Mouse (Mus musculus) urinary bladder, postnatal 10 days (tissue): ENCODE measurements around the gene Nrip3.

Experiments used
- DNase-seq: peaks from one replicate; pipeline ENCODE4 v3.0.0; 2022; ENCODE audit warnings: low spot score

Gene Nrip3

DNA sequence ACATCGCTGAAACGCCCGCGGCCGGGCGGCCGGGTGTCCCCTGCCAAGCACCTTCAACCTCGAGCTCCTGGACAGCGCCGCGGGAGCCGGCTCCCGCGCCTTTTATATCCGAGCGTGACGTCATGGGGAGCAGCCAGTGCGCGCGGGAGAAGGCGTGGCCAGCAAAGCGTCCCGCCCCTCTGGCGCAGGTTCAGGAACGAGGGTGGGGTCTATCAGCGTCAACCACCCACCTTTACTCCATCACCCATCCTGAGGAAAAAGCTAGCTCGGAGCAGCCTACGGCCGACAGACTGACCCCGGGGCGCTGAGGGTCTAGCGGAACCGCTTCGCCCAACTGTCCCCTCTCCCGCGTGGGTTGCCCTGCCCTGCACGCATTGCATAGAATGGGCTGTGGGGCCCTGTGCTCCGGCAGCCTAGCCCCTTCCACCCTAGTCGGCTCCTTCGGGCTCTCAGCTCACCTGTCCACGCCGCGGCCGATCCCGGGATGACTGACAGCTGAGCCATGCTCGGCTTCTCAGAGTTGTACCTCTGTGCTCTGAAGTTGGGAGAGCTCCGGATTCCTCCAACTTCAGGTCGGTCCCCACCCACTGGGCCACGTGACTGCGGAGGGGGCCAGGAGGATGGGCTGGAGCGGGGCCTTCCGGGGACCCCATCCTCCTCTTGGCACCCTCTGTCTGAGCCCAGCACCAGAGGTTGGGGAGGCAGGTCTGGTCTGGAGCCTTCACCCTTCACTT lies at the start of gene Nrip3:
Gene Nrip3, minus strand, starts transcription at position 556 of the 734 bp plus-strand sequence.
- no peak for DNase-seq

DNA sequence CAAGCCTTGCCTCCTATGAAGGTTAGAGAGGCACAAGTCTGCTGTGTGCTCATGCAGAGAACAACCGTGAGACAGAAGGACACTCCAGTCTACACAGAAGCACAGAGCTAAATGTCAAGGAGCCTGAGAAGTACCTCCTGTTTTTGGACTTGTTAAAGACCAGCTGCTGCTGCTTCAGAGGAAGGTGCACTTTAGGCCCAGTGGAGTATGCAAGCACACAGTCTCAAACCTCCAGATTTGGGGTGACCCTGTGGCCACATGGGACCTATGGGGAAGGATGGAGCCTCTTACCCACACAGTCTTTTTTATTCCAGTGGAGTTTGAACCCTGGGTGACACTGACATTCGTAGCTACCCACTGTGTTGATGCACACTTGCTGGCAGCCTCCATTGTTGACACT lies 49.6 kb upstream of the Nrip3 start:
- DNase-seq: no peak

DNA sequence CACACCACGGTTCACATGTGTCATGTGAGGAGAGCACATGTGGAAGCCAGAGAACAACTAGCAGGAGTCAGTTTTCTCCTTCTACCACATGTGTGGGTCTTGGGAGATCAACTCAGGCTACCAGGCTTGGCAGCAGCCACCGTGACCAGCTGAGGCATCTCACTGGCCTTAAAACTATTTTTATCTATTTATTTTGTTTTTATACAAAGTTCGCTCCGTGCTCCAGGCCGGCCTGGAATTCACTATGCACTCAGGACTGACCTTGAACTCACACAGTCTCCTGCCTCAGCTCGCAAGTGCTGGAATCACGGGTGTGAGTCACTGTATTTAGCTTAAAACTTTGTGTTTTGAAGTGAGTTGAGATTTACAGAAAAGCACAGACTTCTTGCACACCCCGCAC lies 45.1 kb upstream of the Nrip3 start:
- no peak for DNase-seq

DNA sequence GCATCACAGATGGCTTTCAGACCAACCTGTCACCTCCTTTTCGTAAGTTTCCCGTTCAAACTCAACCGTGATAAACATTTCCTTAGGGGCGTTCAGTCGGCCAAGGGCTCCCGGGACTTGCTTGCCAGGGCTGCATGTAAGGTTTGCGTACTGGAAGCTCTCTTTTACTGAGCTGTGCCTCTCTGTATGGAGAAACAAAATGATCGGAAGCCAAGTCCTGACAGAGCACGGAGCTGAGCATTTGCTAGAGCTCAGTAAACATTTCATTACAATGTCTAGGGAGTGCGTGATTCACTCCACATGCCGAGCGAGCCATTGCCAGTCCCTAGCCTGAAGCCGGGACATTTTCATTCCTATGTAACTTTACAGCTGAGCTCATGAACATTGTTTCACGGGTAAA lies 43.5 kb upstream of the Nrip3 start:
- no peak for DNase-seq

DNA sequence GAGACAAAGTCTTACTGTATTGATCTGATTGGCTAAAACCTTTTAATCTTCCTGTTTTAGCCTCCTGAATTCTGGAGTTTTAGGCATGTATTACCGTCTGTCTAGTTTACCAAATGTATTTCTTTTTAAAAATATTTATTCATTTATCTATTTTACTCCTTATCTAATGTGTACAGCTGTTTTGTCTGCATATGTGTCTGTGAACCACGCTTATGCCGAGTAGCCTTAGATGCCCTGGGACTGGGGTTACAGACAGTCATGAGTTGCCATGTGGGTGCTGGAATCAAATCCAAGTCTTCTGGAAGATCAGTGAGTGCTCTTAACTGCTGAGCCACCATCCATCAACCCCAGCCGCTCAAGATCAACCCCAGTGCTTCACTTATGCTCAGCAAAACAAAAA lies 36.8 kb upstream of the Nrip3 start:
- no peak for DNase-seq

DNA sequence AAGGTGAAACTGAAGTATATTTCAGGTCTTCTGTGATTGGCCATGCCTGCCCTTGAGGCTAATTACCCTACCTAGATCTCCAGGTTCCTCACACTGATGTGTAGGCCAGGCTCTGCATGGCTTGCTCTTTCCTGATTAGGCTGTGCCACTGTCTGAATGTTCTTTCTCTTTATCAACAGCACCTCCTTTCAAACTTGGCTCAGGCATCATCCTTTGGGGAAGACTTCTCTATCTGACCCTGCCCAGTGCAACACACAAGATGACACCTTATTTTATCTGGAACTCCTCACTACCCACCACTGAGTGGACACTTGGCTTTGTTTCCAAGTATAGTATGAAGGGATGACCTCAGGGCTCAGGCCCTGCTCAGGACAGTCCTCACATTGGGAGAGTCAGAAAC lies 36.1 kb upstream of the Nrip3 start:
- no peak for DNase-seq

DNA sequence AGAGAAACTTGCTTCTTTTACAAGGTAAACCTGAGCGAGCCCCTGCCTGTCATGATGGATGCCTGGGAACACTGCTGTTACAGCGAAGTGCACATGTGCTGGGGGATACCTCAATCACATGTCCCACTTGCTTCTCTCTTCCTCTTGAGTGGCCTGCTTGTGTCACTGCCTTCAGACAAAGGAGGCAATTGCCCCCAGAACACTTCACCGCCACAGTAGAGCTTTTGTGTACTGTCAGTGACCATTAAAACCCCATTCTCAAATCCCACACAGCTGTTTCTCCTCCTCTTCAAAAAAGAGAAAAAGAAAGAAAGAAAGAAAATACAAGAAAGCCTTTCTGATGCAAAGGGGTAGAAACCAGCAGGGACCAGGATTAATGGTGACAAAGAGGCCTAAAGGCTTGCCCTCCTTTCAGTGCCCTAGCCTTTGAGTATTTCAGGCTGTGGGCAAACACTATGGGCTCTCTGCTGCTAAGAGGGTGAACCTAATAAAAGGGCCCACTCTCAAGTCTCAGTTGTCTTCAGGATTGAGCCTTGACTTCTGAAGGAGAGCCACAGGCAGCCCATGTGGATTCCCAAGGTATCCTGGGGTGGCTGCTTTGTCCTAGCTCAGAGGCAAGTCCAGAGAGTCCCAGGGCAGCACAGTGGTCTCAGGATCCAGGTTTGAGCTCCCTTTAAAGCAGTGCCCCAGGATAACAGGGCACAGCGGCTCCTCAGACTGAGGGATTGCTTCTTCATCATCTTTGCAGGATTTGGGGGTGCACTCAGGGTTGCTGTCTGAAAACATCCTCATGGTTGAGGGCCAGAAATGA lies 31.7 kb upstream of the Nrip3 start:
- no peak for DNase-seq

DNA sequence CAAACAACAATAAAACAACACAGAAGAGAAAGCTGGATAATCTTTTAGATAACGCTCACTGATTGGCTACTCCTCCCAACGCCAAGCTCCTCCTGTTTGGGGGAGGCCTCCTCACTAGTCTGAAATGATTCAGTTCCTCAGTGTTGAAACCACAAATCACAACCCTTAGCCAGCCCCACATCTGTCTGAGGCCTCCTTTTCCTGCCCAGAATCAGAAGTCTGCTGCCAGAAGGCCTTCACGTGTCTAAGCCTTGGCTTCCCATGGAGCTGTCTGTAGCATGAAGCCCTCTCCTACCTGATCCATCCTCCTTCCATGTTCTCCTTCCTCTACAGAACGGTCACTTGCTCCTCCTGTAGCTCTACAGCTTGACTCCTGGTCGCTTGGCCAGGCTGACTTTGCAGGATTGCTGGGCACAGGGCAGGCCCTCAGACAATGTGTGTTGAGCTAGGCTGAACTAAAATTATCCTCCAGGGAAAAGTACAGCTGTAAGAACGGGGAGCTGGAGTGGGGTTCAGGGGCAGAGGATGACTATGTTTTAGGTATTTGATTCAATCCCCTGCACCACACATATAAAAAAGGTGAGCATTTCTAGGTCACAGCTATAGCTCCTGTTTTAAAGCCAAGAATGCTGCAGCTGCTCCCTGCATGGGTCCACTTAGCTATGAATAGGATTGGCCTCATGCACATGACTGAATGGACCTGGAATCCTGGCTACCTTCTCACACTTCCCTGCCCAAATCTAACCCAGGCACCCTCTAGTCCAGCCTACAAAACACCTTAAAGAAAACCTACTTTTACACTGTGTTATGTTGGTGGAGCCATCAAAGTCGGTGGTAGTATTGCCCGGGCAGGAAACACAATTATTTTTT lies 26.0 kb upstream of the Nrip3 start:
- DNase-seq: no peak

DNA sequence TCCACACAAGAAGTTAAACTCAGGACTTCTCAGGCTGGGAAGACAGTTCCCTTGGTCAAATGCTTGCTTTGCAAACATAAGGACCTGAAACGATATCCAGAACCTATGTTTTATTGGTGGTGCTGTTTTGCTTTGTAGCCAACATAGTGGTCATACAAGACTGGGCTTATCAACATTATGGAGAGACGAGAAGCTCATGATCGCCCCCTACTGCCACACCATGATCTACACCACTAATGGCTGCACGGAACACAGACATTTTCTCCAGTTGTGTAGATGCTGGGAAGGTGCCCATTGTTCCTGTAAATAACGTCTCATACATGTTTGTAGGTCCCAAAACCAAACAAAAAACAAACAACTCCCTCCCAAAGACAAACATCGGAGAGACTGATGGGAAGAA lies 23.0 kb upstream of the Nrip3 start:
- no peak for DNase-seq

DNA sequence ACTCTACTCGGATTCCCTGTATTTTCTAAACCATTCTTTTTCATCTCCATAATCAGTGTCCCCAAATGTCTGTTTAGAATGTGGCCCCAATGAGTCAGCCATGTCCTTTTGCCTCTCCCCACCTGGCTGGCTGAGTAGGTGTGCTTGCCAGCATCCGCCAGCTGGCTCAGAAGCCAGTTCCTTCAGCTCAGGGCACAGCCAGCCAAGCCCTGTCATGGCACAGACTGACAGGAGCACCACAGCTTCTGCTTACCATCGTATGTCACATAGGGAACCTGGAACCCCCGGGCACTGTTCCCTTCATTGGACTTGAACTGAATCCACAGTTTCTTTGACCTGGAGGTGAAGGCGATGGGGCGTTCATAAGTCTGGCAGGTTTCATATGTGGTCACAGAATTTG lies 22.5 kb upstream of the Nrip3 start:
- DNase-seq: no peak

DNA sequence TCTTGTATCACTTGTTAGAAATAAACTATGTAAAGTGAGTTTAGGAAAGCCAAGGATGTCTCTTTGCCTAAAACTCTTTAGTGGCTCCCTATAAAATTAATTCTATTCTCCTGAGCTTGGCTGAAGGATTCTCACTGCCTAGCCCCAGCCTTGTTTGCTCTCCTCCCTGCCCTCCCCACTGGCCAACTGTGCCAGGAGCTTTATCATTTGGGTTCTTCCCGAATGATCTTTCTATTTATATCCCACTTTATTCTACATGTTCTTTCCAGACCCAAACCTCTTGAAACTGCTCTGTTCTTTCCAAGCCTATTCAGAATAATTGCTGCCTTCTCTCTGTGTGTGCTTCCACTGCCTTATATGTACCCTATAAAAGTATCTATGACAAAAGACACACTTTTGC lies 21.7 kb upstream of the Nrip3 start:
- DNase-seq: no peak

DNA sequence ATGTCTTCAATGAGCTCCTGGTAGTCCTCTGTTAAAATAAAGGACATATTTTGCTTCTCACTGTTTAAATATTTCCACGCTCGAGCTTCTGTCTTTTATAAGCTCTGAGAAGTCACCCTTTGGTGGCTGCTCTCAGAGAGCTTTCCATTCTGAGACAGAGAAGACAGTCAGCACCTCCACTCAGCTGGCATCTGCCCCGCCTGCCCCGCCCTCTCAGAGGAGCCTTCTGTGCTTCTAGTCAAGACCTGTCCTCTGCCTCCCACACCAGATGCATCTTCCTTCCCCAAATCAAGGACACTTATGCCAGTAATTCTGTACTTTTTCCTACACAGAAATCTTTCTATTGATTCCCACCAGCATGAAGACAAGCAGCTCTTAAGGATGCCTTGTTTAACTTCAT lies 18.8 kb upstream of the Nrip3 start:
- no peak for DNase-seq

DNA sequence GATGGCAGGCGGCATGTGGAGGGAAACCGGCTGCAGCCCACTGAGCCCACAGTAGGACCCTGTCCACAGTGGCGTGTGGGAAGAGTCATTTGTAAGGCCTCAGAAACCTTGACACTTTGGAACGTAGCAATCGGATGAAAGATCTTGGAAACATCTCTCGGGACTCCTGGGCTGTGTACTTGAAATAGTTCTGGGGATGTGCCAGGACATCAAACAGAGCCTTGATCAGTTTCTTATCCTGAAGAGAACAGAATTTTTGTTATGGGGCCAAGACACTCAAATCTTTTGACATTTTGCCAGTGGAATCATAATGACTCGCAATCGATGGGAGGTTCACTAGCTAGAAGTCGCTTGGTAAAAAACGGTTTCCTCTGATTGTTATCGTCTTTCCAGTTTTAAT lies 17.3 kb upstream of the Nrip3 start:
- no peak for DNase-seq

DNA sequence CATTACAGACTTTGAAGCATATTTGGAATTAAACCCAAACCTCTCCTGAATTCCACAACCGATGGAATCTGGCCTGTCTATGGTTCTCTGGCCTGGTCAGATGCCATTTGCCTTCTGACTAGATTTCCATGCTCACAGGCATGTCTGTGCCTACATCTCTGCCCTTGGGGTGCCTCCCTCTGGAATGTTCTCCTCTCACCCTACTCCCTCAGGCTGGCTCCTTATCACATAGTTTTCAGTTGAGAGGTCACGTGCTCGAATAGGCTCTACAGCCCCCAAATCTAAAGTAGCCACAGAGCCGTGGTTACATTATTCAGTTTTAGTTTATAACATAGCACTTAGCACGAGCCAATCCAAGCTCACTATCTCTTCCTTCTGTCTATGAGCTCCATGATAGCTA lies 13.7 kb upstream of the Nrip3 start:
- DNase-seq: no peak

DNA sequence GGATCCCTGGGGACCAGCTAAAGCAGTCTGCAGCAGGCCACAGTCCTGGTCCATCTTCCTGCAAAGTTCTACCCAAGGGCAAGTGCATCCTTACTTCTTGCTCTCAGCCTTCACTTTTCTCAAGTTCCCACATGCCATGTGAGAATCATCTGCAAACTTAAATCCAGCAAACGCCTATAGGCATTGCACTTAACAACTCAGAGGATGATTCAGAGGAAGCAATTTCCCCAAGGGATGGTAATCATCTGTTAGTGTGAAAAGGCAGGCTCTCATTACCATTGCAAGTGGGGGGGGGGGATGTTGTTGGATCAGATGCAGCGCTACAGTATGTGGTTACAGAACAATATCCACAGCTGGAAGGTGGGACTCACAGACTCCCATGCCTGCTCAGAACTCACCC lies 12.7 kb upstream of the Nrip3 start:
- no peak for DNase-seq

DNA sequence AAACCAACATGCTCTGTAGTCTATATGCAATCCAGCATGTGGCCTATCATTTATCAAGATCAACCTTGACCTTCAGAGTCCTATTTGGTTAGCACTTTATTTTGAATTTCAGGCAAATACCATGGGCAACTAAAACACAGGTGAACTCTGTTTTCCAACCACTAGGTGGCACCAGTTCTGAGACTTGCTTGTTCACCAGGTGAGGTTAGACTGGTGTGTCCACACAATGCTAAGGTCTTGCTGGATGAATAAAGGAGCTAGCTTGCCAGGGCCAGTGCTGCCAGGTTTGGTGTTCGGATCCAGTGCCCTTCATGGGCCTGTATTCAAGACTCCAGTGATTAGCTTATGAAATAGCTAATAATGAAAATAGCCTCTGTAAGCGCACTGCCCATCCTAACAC lies 10.9 kb upstream of the Nrip3 start:
- no peak for DNase-seq

DNA sequence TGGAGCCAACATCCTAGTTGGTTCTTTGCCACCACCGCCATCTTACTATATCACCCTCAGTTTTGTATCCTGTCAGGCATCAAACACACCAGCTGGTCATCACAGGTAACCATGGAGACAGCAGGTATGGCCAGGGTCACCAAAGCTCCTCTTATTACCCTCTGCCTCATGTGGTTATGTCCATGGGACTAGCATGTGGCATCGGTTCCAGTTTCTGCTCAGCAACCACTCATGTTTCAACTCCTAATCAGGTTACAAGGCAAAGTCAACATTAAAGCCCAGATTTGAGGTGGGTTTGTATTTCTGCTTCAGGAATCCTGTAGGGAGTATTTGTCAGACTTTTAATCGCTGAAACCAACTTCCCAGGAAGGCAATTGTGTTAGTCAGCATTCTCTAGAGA lies 9.0 kb upstream of the Nrip3 start:
- no peak for DNase-seq

DNA sequence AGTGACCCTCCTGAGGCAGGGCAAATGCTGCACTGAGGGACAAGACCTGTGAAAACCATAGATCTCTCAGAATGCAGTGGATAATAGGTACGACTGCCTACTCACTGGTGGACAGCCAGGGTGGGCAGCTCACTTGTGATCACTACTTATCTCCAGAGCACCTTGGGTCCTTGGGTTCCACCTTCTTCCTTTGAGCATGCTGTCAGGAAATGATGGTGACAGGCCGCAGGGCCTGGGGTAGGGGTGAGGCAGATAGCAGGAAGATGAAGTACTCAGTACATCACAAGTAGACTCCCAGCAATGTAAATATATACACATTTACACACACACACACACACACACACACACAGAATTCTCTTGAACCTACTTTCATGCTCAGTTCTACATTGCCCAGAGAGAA lies 6.0 kb upstream of the Nrip3 start:
- no peak for DNase-seq

DNA sequence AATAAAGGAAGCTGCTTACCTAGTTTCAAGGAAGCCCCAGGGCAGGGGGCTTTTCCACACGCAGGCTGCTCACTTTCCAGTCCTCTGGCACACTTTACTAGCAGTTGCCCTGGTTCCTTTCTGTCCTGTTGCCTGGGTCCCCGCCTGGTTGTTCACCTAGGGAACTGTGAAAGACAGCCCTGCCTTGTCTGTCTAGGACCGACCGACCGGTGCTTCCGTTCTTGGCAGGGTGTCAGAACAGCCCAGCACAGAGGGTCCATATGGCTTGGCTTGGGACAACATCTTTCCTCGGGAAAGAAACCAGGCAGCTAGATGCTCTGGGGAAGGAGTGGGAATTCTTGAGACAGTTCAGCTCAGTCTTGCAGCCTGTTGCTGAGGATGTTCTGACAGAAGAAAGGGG lies 1.5 kb upstream of the Nrip3 start:
- DNase-seq: no peak

DNA sequence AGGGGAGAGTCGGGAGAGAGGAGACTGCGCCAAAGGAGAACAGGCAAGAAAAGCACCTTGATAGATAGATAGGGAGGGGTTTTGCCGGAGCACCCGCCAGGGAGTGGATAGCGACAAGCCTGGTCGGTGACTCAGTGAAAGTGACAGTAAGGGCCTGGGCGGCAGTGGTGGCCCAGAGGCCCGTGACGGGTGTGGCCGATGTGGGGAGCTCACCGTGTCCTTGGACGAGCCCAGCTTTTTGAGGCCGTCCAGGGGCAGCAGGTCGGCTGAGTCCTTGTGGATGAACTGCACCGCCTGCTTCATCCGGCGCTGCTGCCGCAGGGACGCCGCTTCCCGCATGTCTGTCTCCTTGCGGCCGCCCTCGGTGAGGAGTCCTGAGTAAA lies 747 bp downstream of the Nrip3 start:
- DNase-seq: no peak

DNA sequence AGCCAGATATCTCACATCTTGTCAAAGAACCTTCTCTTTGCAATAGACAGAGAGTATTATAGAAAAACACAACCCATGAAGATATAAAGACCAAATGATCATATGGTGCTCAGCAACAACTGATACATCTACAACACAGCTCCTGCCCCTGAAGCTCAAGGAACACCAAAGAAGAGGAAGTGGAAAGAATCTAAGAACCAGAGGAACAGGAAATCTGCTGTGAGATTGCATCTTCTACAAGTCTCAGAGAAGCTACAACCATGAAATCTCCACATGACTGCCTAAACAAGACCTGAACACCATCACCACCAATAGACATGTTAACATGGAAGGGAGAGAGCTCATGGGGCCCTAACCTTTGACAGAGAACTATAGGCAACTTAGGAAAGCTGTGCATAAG lies 9.6 kb downstream of the Nrip3 start:
- DNase-seq: no peak

DNA sequence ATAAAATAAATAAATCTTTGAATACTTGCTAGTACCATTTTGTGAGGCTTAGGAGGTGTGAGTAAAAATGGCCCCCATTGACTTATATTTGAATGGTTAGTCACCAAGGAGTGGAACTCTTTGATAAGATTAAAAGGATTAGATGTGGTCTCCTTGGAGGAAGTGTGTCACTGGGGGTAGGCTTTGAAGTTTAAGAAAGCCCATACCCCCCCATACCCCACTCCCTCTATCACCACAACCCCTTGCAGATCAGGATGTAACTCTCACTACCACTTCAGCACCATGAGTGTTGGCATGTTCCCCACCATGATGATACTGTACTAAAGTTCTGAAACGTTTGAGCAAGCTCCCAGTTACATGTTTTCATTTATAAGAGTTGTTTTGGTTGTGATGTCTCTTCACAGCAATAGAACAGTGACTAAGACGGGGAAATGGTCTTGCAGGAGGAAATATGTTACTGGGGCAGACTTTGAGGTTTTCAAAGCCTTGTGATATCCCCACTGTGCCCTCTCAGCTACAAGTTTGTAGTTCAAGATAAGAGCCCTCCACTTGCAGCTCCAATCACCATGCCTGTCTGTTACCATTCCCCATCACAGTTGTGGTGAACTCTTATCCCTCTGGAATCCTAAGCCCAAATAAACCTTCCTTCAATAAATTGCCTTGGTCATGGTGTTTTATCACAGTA lies 13.0 kb downstream of the Nrip3 start:
- no peak for DNase-seq
